Mouse (Mus musculus): ENCODE data around the gene Arhgap15. TPM values are rescaled to one million over a fixed set of nuclear protein-coding genes. Genes with fewer than 3 reads are reported as not detected.

The Arhgap15 gene
- polyA plus RNA-seq, 1 experiment from 2014 or later = 0.38 TPM

- 84% methylated on average over 13 of the region's 13 CpGs for WGBS
- Histone ChIP-seq H3K27me3 (ENCODE audit: insufficient read depth, poor library complexity, severe bottlenecking) (no peaks in the 10 kb centered on the region), H3K27ac (no peak overlapping the region), H3K36me3 (no peaks in the 10 kb centered on the region), H3K4me1 (no peaks in the 10 kb centered on the region), H3K4me3 (no peak overlapping the region), H3K9me3 (no peaks in the 10 kb centered on the region)
- DNase-seq (ENCODE audit: low spot score) = no peak
Measured at GRCm38 (mm10) chr2:43978177-43979013, 229.8 kb downstream of the Arhgap15 start.

- H3K4me3 ChIP-seq = no peak overlapping the region
- no peaks in the 10 kb centered on the region for H3K4me1 ChIP-seq
- no peaks in the 10 kb centered on the region for H3K36me3 ChIP-seq
- no peaks in the 10 kb centered on the region for H3K9me3 ChIP-seq
- H3K27ac ChIP-seq = no peak overlapping the region
- WGBS = 78% methylated on average over 14 of the region's 14 CpGs
- no peak for DNase-seq (ENCODE audit: low spot score)
- no peaks in the 10 kb centered on the region for H3K27me3 ChIP-seq (ENCODE audit: insufficient read depth, poor library complexity, severe bottlenecking)
Measured at GRCm38 (mm10) chr2:43986066-43986465, 237.4 kb downstream of the Arhgap15 start.

- Histone ChIP-seq H3K27me3 (ENCODE audit: insufficient read depth, poor library complexity, severe bottlenecking) (no peaks in the 10 kb centered on the region), H3K27ac (no peak overlapping the region), H3K4me3 (no peak overlapping the region), H3K4me1 (no peaks in the 10 kb centered on the region), H3K9me3 (no peaks in the 10 kb centered on the region), H3K36me3 (no peaks in the 10 kb centered on the region)
- 71% methylated on average over 3 of the region's 3 CpGs for WGBS
- DNase-seq (ENCODE audit: low spot score) = no peak
Measured at GRCm38 (mm10) chr2:43987919-43988318, 239.3 kb downstream of the Arhgap15 start.

GRCm38 (mm10) chr2:43989850-43990249 lies 241.2 kb downstream of the Arhgap15 start:
- WGBS = 58% methylated on average over 5 of the region's 5 CpGs
- H3K9me3 ChIP-seq = no peaks in the 10 kb centered on the region
- no peak for DNase-seq (ENCODE audit: low spot score)
- H3K36me3 ChIP-seq = no peaks in the 10 kb centered on the region
- no peak overlapping the region for H3K27ac ChIP-seq
- no peaks in the 10 kb centered on the region for H3K4me1 ChIP-seq
- no peak overlapping the region for H3K4me3 ChIP-seq
- H3K27me3 ChIP-seq (ENCODE audit: insufficient read depth, poor library complexity, severe bottlenecking) = no peaks in the 10 kb centered on the region

GRCm38 (mm10) chr2:43992510-43992909 lies 243.9 kb downstream of the Arhgap15 start:
- Histone ChIP-seq H3K9me3 (no peaks in the 10 kb centered on the region), H3K27ac (no peak overlapping the region)
- WGBS = 83% methylated on average over 7 of the region's 7 CpGs

GRCm38 (mm10) chr2:44002454-44002853 lies 253.8 kb downstream of the Arhgap15 start:
- WGBS = 66% methylated on average over 1 of the region's 1 CpGs

More at GRCm38 (mm10) chr2:43992510-43992909, 243.9 kb downstream of the Arhgap15 start:
- Histone ChIP-seq H3K27me3 (ENCODE audit: insufficient read depth, poor library complexity, severe bottlenecking) (no peaks in the 10 kb centered on the region), H3K4me3 (no peak overlapping the region), H3K4me1 (no peaks in the 10 kb centered on the region), H3K36me3 (no peaks in the 10 kb centered on the region)
- DNase-seq (ENCODE audit: low spot score) = no peak

GRCm38 (mm10) chr2:44010249-44010648 lies 261.6 kb downstream of the Arhgap15 start:
- no peak overlapping the region for H3K4me3 ChIP-seq
- no peaks in the 10 kb centered on the region for H3K4me1 ChIP-seq
- no peaks in the 10 kb centered on the region for H3K9me3 ChIP-seq
- H3K36me3 ChIP-seq = no peaks in the 10 kb centered on the region
- no peak for DNase-seq (ENCODE audit: low spot score)
- no peak overlapping the region for H3K27ac ChIP-seq
- H3K27me3 ChIP-seq (ENCODE audit: insufficient read depth, poor library complexity, severe bottlenecking) = no peaks in the 10 kb centered on the region
- WGBS = 78% methylated on average over 1 of the region's 1 CpGs

More at GRCm38 (mm10) chr2:44002454-44002853, 253.8 kb downstream of the Arhgap15 start:
- Histone ChIP-seq H3K9me3 (no peaks in the 10 kb centered on the region), H3K36me3 (no peaks in the 10 kb centered on the region), H3K4me3 (no peak overlapping the region), H3K4me1 (no peaks in the 10 kb centered on the region), H3K27me3 (ENCODE audit: insufficient read depth, poor library complexity, severe bottlenecking) (no peaks in the 10 kb centered on the region), H3K27ac (no peak overlapping the region)
- no peak for DNase-seq (ENCODE audit: low spot score)

- H3K27ac ChIP-seq = no peak overlapping the region
- 88% methylated on average over 5 of the region's 5 CpGs for WGBS
- H3K4me1 ChIP-seq = no peaks in the 10 kb centered on the region
- H3K9me3 ChIP-seq = no peaks in the 10 kb centered on the region
- no peak for DNase-seq (ENCODE audit: low spot score)
- no peaks in the 10 kb centered on the region for H3K36me3 ChIP-seq
- H3K27me3 ChIP-seq (ENCODE audit: insufficient read depth, poor library complexity, severe bottlenecking) = no peaks in the 10 kb centered on the region
- H3K4me3 ChIP-seq = no peak overlapping the region
Measured at GRCm38 (mm10) chr2:44013388-44013787, 264.8 kb downstream of the Arhgap15 start.

GRCm38 (mm10) chr2:44016720-44017119 lies 268.1 kb downstream of the Arhgap15 start:
- Histone ChIP-seq H3K9me3 (no peaks in the 10 kb centered on the region), H3K4me1 (no peaks in the 10 kb centered on the region), H3K4me3 (no peak overlapping the region), H3K36me3 (no peaks in the 10 kb centered on the region), H3K27me3 (ENCODE audit: insufficient read depth, poor library complexity, severe bottlenecking) (no peaks in the 10 kb centered on the region), H3K27ac (no peak overlapping the region)
- 74% methylated on average over 3 of the region's 3 CpGs for WGBS
- no peak for DNase-seq (ENCODE audit: low spot score)

- Histone ChIP-seq H3K9me3 (no peaks in the 10 kb centered on the region), H3K36me3 (no peaks in the 10 kb centered on the region), H3K27ac (no peak overlapping the region), H3K4me3 (no peak overlapping the region), H3K27me3 (ENCODE audit: insufficient read depth, poor library complexity, severe bottlenecking) (no peaks in the 10 kb centered on the region), H3K4me1 (no peaks in the 10 kb centered on the region)
- WGBS = 85% methylated on average over 14 of the region's 14 CpGs
- DNase-seq (ENCODE audit: low spot score) = no peak
Measured at GRCm38 (mm10) chr2:44017405-44018026, 268.9 kb downstream of the Arhgap15 start.

GRCm38 (mm10) chr2:44018033-44018432 lies 269.4 kb downstream of the Arhgap15 start:
- DNase-seq (ENCODE audit: low spot score) = no peak
- H3K4me3 ChIP-seq = no peak overlapping the region
- 84% methylated on average over 10 of the region's 10 CpGs for WGBS
- no peak overlapping the region for H3K27ac ChIP-seq
- H3K27me3 ChIP-seq (ENCODE audit: insufficient read depth, poor library complexity, severe bottlenecking) = no peaks in the 10 kb centered on the region
- H3K36me3 ChIP-seq = no peaks in the 10 kb centered on the region
- no peaks in the 10 kb centered on the region for H3K4me1 ChIP-seq
- no peaks in the 10 kb centered on the region for H3K9me3 ChIP-seq

GRCm38 (mm10) chr2:44024704-44025103 lies 276.1 kb downstream of the Arhgap15 start:
- no peak overlapping the region for H3K27ac ChIP-seq
- 62% methylated on average over 1 of the region's 1 CpGs for WGBS
- DNase-seq (ENCODE audit: low spot score) = no peak
- no peaks in the 10 kb centered on the region for H3K4me1 ChIP-seq
- H3K27me3 ChIP-seq (ENCODE audit: insufficient read depth, poor library complexity, severe bottlenecking) = no peaks in the 10 kb centered on the region
- no peaks in the 10 kb centered on the region for H3K36me3 ChIP-seq
- H3K4me3 ChIP-seq = no peak overlapping the region
- no peaks in the 10 kb centered on the region for H3K9me3 ChIP-seq

GRCm38 (mm10) chr2:44029035-44029715 lies 280.6 kb downstream of the Arhgap15 start:
- Histone ChIP-seq H3K4me3 (no peak overlapping the region), H3K27ac (no peak overlapping the region), H3K9me3 (no peaks in the 10 kb centered on the region), H3K27me3 (ENCODE audit: insufficient read depth, poor library complexity, severe bottlenecking) (no peaks in the 10 kb centered on the region), H3K4me1 (no peaks in the 10 kb centered on the region), H3K36me3 (no peaks in the 10 kb centered on the region)
- WGBS = 83% methylated on average over 8 of the region's 8 CpGs
- DNase-seq (ENCODE audit: low spot score) = no peak
